Mouse (Mus musculus) bone marrow macrophage, adult 2 months (primary cell): ENCODE measurements around the gene Ephb3. TPM values are rescaled to one million over a fixed set of nuclear protein-coding genes. Genes with fewer than 3 reads are reported as not detected.

Source experiments
- H3K27ac ChIP-seq: 2 replicates; pipeline ENCODE4 v1.5.1; 2012; ENCODE audit warnings: low read depth, low read length; ENCODE audit not compliant: insufficient read depth
- H3K4me1 ChIP-seq: 2 replicates; pipeline ENCODE4 v1.6.1; 2012; ENCODE audit warnings: low read length; ENCODE audit not compliant: control insufficient read depth, insufficient read depth
- H3K4me3 ChIP-seq: 2 replicates; pipeline ENCODE4 v1.5.1; 2012; ENCODE audit warnings: mild to moderate bottlenecking, low read length, moderate library complexity; ENCODE audit not compliant: insufficient read depth
- CTCF ChIP-seq: IDR thresholded peaks from 2 replicates; pipeline ENCODE4 v1.5.1; 2012; ENCODE audit warnings: low read depth, mild to moderate bottlenecking, low read length, moderate library complexity
- POLR2A ChIP-seq: IDR thresholded peaks from 2 replicates; pipeline ENCODE4 v1.6.1; 2012; ENCODE audit warnings: mild to moderate bottlenecking, low read depth, low read length, borderline replicate concordance
- polyA plus RNA-seq: library from polyadenylated mRNA; stranded (reverse); fragments of >200 nt; gene quantifications from 2 replicates; pipeline ENCODE4 v1.2.4, GENCODE M21; 2012; ENCODE audit not compliant: missing spikeins, insufficient read depth, insufficient read length

Ephb3 gene
- polyA plus RNA-seq, 1 experiment: not detected

DNA sequence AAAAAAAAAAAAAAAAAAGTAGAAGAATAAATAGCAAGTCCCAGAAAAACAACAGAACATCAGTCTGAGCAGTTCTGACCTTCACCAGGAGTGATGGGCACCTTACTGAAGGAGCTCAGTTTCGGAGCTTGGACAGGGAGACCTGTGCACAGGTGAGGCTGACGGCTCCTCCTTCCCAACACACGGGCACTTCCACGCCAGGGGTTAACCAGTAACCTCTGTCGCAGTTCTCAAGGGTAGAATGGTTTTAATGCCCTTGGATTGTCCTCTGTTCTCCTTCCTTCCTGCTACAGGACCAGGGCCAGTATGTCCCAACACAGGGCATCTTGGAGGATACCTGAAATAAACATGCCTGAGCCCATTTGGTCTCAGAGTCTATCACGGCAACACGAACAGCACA lies 60.9 kb downstream of the Ephb3 start:
- Histone ChIP-seq H3K4me1 (0 out of 2 replicates have a peak, but pooled peaks cover 2% of the 10 kb centered on the region), H3K27ac (no peak overlapping the region), H3K4me3 (no peak overlapping the region)
- TF ChIP-seq POLR2A (no peak), CTCF (no peak)

DNA sequence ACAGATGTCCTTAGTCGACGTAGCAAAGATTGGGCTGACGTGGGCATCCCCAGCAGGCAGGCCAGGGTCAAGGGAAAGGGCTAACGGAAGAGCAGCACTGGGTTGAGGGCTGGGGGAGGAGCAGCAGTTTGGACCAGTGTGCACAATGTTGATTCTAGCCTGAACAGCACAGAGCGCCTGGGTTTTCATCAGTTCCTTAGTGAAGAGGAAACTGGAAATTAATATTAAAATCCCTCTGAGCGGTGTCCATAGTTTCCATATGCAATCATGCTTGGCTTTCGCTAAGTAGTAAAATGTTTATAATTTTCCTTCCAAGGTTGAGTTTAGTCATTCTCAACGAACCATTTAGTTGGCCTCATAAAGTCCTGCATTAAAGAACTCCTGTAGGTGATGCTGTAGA lies 65.2 kb downstream of the Ephb3 start:
- no peak overlapping the region for H3K27ac ChIP-seq
- TF ChIP-seq POLR2A: no peak
- TF ChIP-seq CTCF: no peak
- 0 out of 2 replicates have a peak, but pooled peaks cover 2% of the 10 kb centered on the region for H3K4me1 ChIP-seq
- no peak overlapping the region for H3K4me3 ChIP-seq

DNA sequence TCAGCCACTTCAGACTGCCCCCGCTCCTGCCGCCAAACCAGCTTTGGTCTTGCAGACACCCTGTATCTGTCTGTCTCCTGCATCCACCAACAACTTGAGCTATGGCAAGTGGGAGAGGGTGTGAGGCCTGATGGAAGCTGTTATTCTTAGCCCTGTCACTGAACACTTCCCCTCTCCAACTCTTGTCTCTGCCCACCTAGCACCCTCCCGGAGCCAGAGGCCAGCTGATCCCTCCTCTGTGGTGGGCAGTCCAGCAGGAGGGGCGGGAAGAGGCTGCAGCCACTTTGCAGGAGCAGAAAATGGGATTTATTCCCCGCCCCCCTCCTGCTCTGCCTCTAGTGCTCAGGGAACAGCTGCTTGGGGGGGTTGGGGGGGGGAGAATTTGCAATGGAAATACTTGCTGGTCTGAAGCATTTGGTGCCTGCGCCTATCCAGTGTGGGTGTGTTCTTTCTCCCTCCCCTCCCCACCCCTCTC lies 67.3 kb downstream of the Ephb3 start:
- no peak overlapping the region for H3K27ac ChIP-seq
- TF ChIP-seq POLR2A: no peak
- no peak for TF ChIP-seq CTCF
- H3K4me3 ChIP-seq: no peak overlapping the region
- 0 out of 2 replicates have a peak, but pooled peaks cover 2% of the 10 kb centered on the region for H3K4me1 ChIP-seq

DNA sequence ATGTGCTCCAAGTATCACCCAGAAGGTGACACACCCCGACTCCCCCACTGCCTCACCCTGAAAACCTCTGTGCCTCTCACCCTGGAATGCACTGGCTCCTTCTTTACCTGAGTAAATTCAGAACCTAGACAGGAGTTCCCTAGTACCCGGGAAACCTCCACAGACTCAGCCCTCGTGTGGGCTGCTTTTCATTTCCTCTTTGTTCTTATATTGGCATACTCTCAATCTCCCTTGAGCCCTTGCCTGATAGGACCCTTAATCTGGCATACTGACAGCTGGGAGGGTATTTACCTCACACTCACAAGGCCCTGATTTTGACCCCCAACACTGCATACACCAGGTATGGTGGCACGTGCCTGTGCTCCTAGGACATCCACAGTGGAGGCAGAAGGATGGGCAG lies 68.2 kb downstream of the Ephb3 start:
- H3K27ac ChIP-seq: no peak overlapping the region
- 0 out of 2 replicates have a peak, but pooled peaks cover 2% of the 10 kb centered on the region for H3K4me1 ChIP-seq
- no peak for TF ChIP-seq POLR2A
- TF ChIP-seq CTCF: no peak
- no peak overlapping the region for H3K4me3 ChIP-seq

Other genes with a start within 250 kb of the Ephb3 start
- gene Teddm3, start 50.8 kb upstream of the Ephb3 start, polyA plus RNA-seq: not detected in 2 replicates
- gene Vps8, start 218.4 kb downstream of the Ephb3 start, polyA plus RNA-seq: 11.9 and 19.8 TPM in 2 replicates